Mouse (Mus musculus) hindbrain, embryonic 16.5 days (tissue): ENCODE data around the gene Tmem56. TPM values are rescaled to one million over a fixed set of nuclear protein-coding genes. Genes with fewer than 3 reads are reported as not detected.

ENCODE experiments used
- ATAC-seq: fragments of 200-750 bp; cut with Nextera tagmentation; 2 replicates; pipeline ENCODE4 v1.8.0; 2017; ENCODE audit warnings: moderate TSS enrichment, moderate library complexity
- H3K27ac ChIP-seq: fragments of 300-500 bp; sonication (generic); 2 replicates; pipeline ENCODE4 v1.5.1; 2014; ENCODE audit warnings: low read depth, mild to moderate bottlenecking, control low read depth, low read length, moderate library complexity
- H3K27me3 ChIP-seq: fragments of 300-500 bp; sonication (generic); replicated peaks from 2 replicates; pipeline ENCODE4 v1.6.1; 2014; ENCODE audit warnings: low read length; ENCODE audit not compliant: control insufficient read depth, insufficient read depth
- H3K36me3 ChIP-seq: fragments of 300-500 bp; sonication (generic); 2 replicates; pipeline ENCODE4 v1.6.1; 2014; ENCODE audit warnings: mild to moderate bottlenecking, low read length, moderate library complexity, mixed read lengths; ENCODE audit not compliant: control insufficient read depth, insufficient read depth
- H3K4me1 ChIP-seq: fragments of 300-500 bp; sonication (generic); 2 replicates; pipeline ENCODE4 v1.6.1; 2014; ENCODE audit warnings: low read depth, low read length; ENCODE audit not compliant: control insufficient read depth, insufficient read depth
- H3K4me2 ChIP-seq: fragments of 300-500 bp; sonication (generic); 2 replicates; pipeline ENCODE4 v1.6.1; 2014; ENCODE audit warnings: mild to moderate bottlenecking, low read length, control low read depth, moderate library complexity
- H3K4me3 ChIP-seq: fragments of 300-500 bp; sonication (generic); 2 replicates; pipeline ENCODE4 v1.5.1; 2014; ENCODE audit warnings: mild to moderate bottlenecking, low read length, control low read depth, moderate library complexity
- H3K9ac ChIP-seq: fragments of 300-500 bp; sonication (generic); 2 replicates; pipeline ENCODE4 v1.6.1; 2014; ENCODE audit warnings: low read depth, mild to moderate bottlenecking, control low read depth, low read length, moderate library complexity
- H3K9me3 ChIP-seq: fragments of 300-500 bp; sonication (generic); 2 replicates; pipeline ENCODE4 v1.6.1; 2014; ENCODE audit warnings: mild to moderate bottlenecking, low read length, moderate library complexity; ENCODE audit not compliant: control insufficient read depth
- WGBS: fragments of 180-500 bp; shearing (Covaris S2); extraction: QIAGEN DNeasy Blood & Tissue Kit; methylation state at CpG from one replicate; pipeline ENCODE4 v1.1.7; 2014; 5-methylcytosine and 5-hydroxymethylcytosine counted together
- polyA plus RNA-seq: library from polyadenylated mRNA; unstranded; fragments of >200 nt; fragmentation: Nextera tagmentation; extraction: Ambion mirVana; gene quantifications from 2 replicates; pipeline ENCODE4 v1.2.1, GENCODE M21; 2015

Gene Tmem56
- polyA plus RNA-seq, 1 experiment from 2014 or later: 2.9 TPM

DNA sequence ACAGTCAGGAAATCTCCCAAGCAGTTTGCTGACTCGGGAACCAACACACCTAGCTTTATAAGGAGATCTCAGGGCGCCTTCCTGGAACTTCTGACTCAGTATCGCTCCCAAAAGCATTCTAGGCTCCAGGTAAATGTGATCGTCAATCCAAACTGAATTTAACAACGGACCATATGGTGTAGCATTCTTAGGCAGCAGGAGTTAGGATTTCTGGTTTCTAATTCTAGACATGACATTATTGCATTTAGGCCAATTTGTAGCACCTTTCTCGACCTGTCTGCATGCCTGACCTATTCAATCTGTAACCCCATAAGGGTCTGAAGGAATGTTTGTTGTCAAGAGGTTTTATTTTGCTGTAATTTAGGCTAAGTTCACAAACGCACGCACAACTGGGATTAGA is 7.8 kb upstream of the Tmem56 start:
- peak overlapping the region; percentile 65; the same call in 1 of the 2 replicates for H3K27ac ChIP-seq
- peak overlapping the region; percentile 70 for H3K9ac ChIP-seq

GRCm38 (mm10) chr3:121287151-121287550 is 4.3 kb upstream of the Tmem56 start:
- H3K4me3 ChIP-seq: no peak overlapping the region
- H3K4me2 ChIP-seq: no peak overlapping the region
- 98% methylated on average over 2 of the region's 2 CpGs for WGBS
- no peaks in the 10 kb centered on the region for H3K9me3 ChIP-seq
- ATAC-seq: no peak
- no peaks in the 10 kb centered on the region for H3K27me3 ChIP-seq
- H3K36me3 ChIP-seq: no peaks in the 10 kb centered on the region
- H3K9ac ChIP-seq: no peak overlapping the region
- no peak overlapping the region for H3K27ac ChIP-seq
- H3K4me1 ChIP-seq: peaks cover 5% of the 10 kb centered on the region

More for the DNA sequence above, 7.8 kb upstream of the Tmem56 start:
- H3K9me3 ChIP-seq: no peaks in the 10 kb centered on the region
- peak overlapping the region; percentile 59 for H3K4me2 ChIP-seq
- H3K36me3 ChIP-seq: no peaks in the 10 kb centered on the region
- WGBS: 78% methylated on average over 8 of the region's 8 CpGs
- H3K27me3 ChIP-seq: no peaks in the 10 kb centered on the region
- no peak for ATAC-seq
- peaks cover 7% of the 10 kb centered on the region for H3K4me1 ChIP-seq
- H3K4me3 ChIP-seq: peak overlapping the region; percentile 60; the same call in 1 of the 2 replicates

DNA sequence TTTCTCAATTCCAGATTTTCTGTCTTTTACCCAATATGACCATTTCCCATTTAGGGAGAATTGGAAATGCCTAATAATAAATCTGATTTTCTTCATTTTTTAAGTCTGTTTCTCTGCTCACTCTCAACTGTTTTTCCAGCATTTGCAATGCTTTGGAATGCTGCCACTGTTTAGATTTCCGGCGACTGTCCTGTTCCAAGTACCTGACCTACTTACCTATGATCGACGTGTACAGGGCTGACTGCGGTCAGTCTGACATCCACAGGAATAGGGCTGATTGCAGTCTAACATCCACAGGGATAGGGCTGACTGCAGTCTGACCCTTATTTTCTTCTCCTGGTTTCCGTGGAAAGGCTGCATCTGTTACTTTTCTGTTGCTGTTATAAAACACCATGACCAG is 2.3 kb upstream of the Tmem56 start:
- H3K9ac ChIP-seq: no peak overlapping the region
- no peak for ATAC-seq
- H3K9me3 ChIP-seq: no peaks in the 10 kb centered on the region
- no peaks in the 10 kb centered on the region for H3K4me1 ChIP-seq
- no peaks in the 10 kb centered on the region for H3K36me3 ChIP-seq
- H3K4me2 ChIP-seq: no peak overlapping the region
- H3K27me3 ChIP-seq: no peaks in the 10 kb centered on the region
- 97% methylated on average over 6 of the region's 6 CpGs for WGBS
- no peak overlapping the region for H3K4me3 ChIP-seq
- no peak overlapping the region for H3K27ac ChIP-seq

GRCm38 (mm10) chr3:121279679-121280078 is 3.2 kb downstream of the Tmem56 start:
- no peaks in the 10 kb centered on the region for H3K36me3 ChIP-seq
- H3K4me3 ChIP-seq: no peak overlapping the region
- no peaks in the 10 kb centered on the region for H3K27me3 ChIP-seq
- H3K4me1 ChIP-seq: no peaks in the 10 kb centered on the region
- no peak overlapping the region for H3K27ac ChIP-seq
- 86% methylated on average over 14 of the region's 14 CpGs for WGBS
- no peak overlapping the region for H3K9ac ChIP-seq
- no peak for ATAC-seq
- H3K9me3 ChIP-seq: no peaks in the 10 kb centered on the region
- H3K4me2 ChIP-seq: no peak overlapping the region

GRCm38 (mm10) chr3:121277557-121277956 is 5.3 kb downstream of the Tmem56 start:
- Histone ChIP-seq H3K9ac (no peak overlapping the region), H3K4me1 (no peaks in the 10 kb centered on the region), H3K36me3 (no peaks in the 10 kb centered on the region), H3K27ac (no peak overlapping the region), H3K4me2 (no peak overlapping the region), H3K4me3 (no peak overlapping the region), H3K9me3 (no peaks in the 10 kb centered on the region), H3K27me3 (no peaks in the 10 kb centered on the region)
- 72% methylated on average over 4 of the region's 4 CpGs for WGBS
- peak; percentile 45; the same call in 1 of the 2 replicates for ATAC-seq

- Histone ChIP-seq H3K9me3 (no peaks in the 10 kb centered on the region), H3K9ac (no peak overlapping the region), H3K27me3 (no peaks in the 10 kb centered on the region), H3K36me3 (no peaks in the 10 kb centered on the region), H3K4me3 (no peak overlapping the region), H3K4me2 (no peak overlapping the region), H3K4me1 (no peaks in the 10 kb centered on the region), H3K27ac (no peak overlapping the region)
- no peak for ATAC-seq
- WGBS: 87% methylated on average over 4 of the region's 4 CpGs
Measured at GRCm38 (mm10) chr3:121277009-121277408, 5.9 kb downstream of the Tmem56 start.

DNA sequence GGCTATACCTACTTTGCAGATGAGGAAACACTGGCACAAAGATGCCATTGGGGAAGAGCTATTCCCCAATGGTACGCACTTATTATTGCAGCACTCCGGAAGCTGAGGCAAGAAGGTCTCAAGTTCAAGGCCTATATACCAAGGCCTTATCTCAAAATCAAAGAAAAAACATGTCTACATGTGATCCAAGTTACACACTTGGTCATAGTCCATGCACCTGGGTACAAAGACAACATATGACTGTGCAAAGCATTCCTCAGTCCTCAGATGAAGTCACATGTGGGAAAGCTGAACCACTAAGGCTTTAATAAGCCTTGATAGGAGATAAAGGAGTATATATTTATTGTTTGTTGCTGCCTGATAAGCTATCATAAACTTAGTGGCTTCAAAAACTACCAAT is 8.9 kb downstream of the Tmem56 start:
- ATAC-seq: no peak

DNA sequence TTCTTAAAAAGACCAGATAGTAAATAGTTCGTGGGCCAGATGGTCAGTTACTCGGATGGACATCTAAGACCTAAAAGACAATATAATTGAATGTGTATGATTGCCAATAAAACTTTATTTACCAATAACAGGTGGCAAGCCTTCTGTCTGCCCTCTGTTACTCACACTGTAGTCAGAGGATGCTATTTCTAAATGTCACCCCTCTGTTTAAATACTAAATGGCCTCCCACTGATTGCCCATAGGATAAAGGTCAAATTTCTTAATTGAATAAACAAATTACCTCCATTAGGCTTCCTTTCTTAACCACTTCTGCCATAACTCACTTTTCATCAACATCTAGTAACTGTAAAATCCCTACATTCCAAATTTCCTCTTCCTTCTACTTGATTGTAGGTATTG is 10.3 kb downstream of the Tmem56 start:
- WGBS: 79% methylated on average over 2 of the region's 2 CpGs
- no peak overlapping the region for H3K4me3 ChIP-seq

More for the DNA sequence above, 8.9 kb downstream of the Tmem56 start:
- Histone ChIP-seq H3K36me3 (no peaks in the 10 kb centered on the region), H3K4me1 (no peaks in the 10 kb centered on the region), H3K4me2 (no peak overlapping the region), H3K27ac (no peak overlapping the region), H3K27me3 (no peaks in the 10 kb centered on the region), H3K4me3 (no peak overlapping the region), H3K9me3 (no peaks in the 10 kb centered on the region), H3K9ac (no peak overlapping the region)
- 96% methylated on average over 2 of the region's 2 CpGs for WGBS

DNA sequence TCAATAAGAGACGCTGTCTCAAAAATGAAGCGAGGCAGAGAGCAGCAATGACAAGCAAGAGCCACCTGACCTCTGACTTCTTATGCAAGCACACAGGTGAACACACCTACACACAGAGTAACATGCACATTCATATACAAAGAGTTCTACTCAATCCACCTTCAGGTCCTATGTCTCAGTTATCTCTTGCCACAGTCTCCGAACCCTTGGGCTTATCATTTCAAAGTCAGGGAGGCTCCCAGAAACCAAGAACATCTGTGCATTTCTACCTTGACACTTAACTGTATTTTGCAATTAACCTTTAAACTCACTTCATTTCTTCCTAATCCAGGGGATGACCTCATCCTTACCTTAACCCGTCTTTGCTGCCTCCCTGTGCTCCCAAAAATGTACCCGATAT is 15.6 kb downstream of the Tmem56 start:
- 88% methylated on average over 5 of the region's 5 CpGs for WGBS
- H3K4me3 ChIP-seq: no peak overlapping the region
- H3K4me1 ChIP-seq: peaks cover 3% of the 10 kb centered on the region
- no peak for ATAC-seq
- H3K27me3 ChIP-seq: 0 out of 2 replicates have a peak, but pooled peaks cover 3% of the 10 kb centered on the region
- H3K9ac ChIP-seq: no peak overlapping the region
- H3K36me3 ChIP-seq: no peaks in the 10 kb centered on the region
- no peaks in the 10 kb centered on the region for H3K9me3 ChIP-seq
- no peak overlapping the region for H3K4me2 ChIP-seq
- no peak overlapping the region for H3K27ac ChIP-seq

More for the DNA sequence above, 10.3 kb downstream of the Tmem56 start:
- no peaks in the 10 kb centered on the region for H3K9me3 ChIP-seq
- no peak overlapping the region for H3K9ac ChIP-seq
- ATAC-seq: no peak
- no peak overlapping the region for H3K4me2 ChIP-seq
- no peaks in the 10 kb centered on the region for H3K27me3 ChIP-seq
- no peaks in the 10 kb centered on the region for H3K36me3 ChIP-seq
- H3K4me1 ChIP-seq: no peaks in the 10 kb centered on the region
- no peak overlapping the region for H3K27ac ChIP-seq

DNA sequence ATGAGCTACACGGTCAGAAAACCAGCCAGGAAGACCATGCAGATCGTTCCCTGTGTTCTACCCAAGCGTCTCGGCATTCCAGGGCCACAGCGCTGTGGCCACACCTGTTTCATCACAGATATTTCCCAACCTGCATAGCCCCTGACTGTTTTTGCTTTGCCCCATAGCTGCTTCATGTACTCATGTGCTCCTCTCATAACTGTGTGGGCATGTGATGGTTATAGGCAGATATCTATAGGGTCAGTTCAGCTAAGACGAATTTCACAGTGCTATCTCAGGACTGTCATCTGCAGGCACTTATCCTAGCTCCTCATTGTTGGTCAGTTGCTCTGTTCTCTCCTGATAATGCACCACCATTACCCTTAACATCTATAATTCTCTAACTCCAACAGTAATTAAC is 18.7 kb downstream of the Tmem56 start:
- Histone ChIP-seq H3K4me2 (no peak overlapping the region), H3K4me1 (peaks cover 7% of the 10 kb centered on the region), H3K4me3 (no peak overlapping the region), H3K27me3 (peaks cover 9% of the 10 kb centered on the region), H3K9me3 (no peaks in the 10 kb centered on the region), H3K9ac (no peak overlapping the region), H3K27ac (no peak overlapping the region), H3K36me3 (no peaks in the 10 kb centered on the region)
- WGBS: 64% methylated on average over 6 of the region's 6 CpGs
- ATAC-seq: no peak
